Mouse (Mus musculus) layer of hippocampus, adult 2 months (tissue): Measurements from ENCODE around the gene Cdc37. TPM values are rescaled to one million over a fixed set of nuclear protein-coding genes. Genes with fewer than 3 reads are reported as not detected.
"Not testable (repeated sequence)": the region's sequence is repeated elsewhere in the genome, so short reads cannot be mapped to it uniquely, and the experiment has no call there.

Experiments
- DNase-seq, 2 experiments: peaks; one replicate each; pipeline ENCODE4 v3.0.0; 2022; ENCODE audit warnings: low spot score in 2 of 2
- H3K27ac ChIP-seq: fragments of 200-600 bp; 2 replicates; pipeline ENCODE4 v1.8.1; 2022
- H3K4me3 ChIP-seq: fragments of 200-600 bp; 2 replicates; pipeline ENCODE4 v1.8.1; 2022; ENCODE audit warnings: mild to moderate bottlenecking
- CTCF ChIP-seq: fragments of 200-600 bp; conservative IDR thresholded peaks from 2 replicates; pipeline ENCODE4 v1.8.1; 2022; ENCODE audit warnings: antibody characterized with exemption, mild to moderate bottlenecking, moderate library complexity
- long read RNA-seq, 2 experiments: library from polyadenylated mRNA; stranded (forward); transcript quantifications; one replicate each; pipeline ENCODE4 v2.0.0; 2021; ENCODE audit warnings: borderline mapping rate in 2 of 2
- total RNA-seq, 2 experiments: library from RNA; stranded (reverse); gene quantifications; 2 replicates each; pipeline ENCODE4 v1.2.3; 2021

Cdc37 gene
- total RNA-seq: 100 to 1,000 TPM; 144 to 150 TPM
- long read RNA-seq, experiment 1, full-length matches to known transcripts: 109 of 131 reads
- long read RNA-seq, experiment 1, partial matches to known transcripts: 16 of 131 reads
- long read RNA-seq, experiment 1, other reads (novel, unspliced or antisense): 6 of 131 reads
- long read RNA-seq, experiment 2, full-length matches to known transcripts: 162 of 204 reads
- long read RNA-seq, experiment 2, partial matches to known transcripts: 18 of 204 reads
- long read RNA-seq, experiment 2, other reads (novel, unspliced or antisense): 24 of 204 reads

GRCm38 (mm10) chr9:21149654-21150419, at the start of gene Cdc37:
TSS of gene Cdc37 (minus strand) at chr9:21149982.
- peak within 1 kb of the TSS; percentile 93 for H3K4me3 ChIP-seq
- peak within 1 kb of the TSS; percentile 86 for H3K27ac ChIP-seq
- DNase-seq: peak; percentile 90 to 92
- peak; percentile 25; the same call in 1 of the 2 replicates for TF ChIP-seq CTCF

- DNase-seq: no peak
- TF ChIP-seq CTCF: no peak
- Histone ChIP-seq H3K27ac (0 out of 2 replicates have a peak overlapping the region, but pooled peaks have one; percentile 95), H3K4me3 (peak overlapping the region; percentile 66; the same call in 1 of the 2 replicates)
Observed at GRCm38 (mm10) chr9:21198960-21199359, 49.2 kb upstream of the Cdc37 start.

- DNase-seq: peak; percentile 76 to 89
- Histone ChIP-seq H3K4me3 (peak overlapping the region; percentile 66), H3K27ac (peak overlapping the region; percentile 95)
- TF ChIP-seq CTCF: no peak
Observed at GRCm38 (mm10) chr9:21197981-21198380, 48.2 kb upstream of the Cdc37 start.

- peak; percentile 69 to 70 for DNase-seq
- H3K27ac ChIP-seq: peak overlapping the region; percentile 95
- peak overlapping the region; percentile 66 for H3K4me3 ChIP-seq
- TF ChIP-seq CTCF: no peak
Observed at GRCm38 (mm10) chr9:21196521-21197433, 47.0 kb upstream of the Cdc37 start.

GRCm38 (mm10) chr9:21195736-21196505, 46.1 kb upstream of the Cdc37 start:
- DNase-seq, H3K4me3 ChIP-seq: not testable (repeated sequence)
- TF ChIP-seq CTCF: peak; percentile 54
- H3K27ac ChIP-seq: peak overlapping the region; percentile 52

GRCm38 (mm10) chr9:21194787-21195493, 45.2 kb upstream of the Cdc37 start:
- no peak for TF ChIP-seq CTCF
- no peak overlapping the region for H3K27ac ChIP-seq
- no peak for DNase-seq
- no peak overlapping the region for H3K4me3 ChIP-seq

GRCm38 (mm10) chr9:21193786-21194185, 44.0 kb upstream of the Cdc37 start:
- no peak for TF ChIP-seq CTCF

GRCm38 (mm10) chr9:21190670-21191069, 40.9 kb upstream of the Cdc37 start:
- H3K4me3 ChIP-seq: no peak overlapping the region
- no peak for TF ChIP-seq CTCF
- no peak overlapping the region for H3K27ac ChIP-seq
- no peak for DNase-seq

More at GRCm38 (mm10) chr9:21193786-21194185, 44.0 kb upstream of the Cdc37 start:
- Histone ChIP-seq H3K27ac (no peak overlapping the region), H3K4me3 (no peak overlapping the region)
- no peak for DNase-seq

- DNase-seq: no peak
- Histone ChIP-seq H3K27ac (no peak overlapping the region), H3K4me3 (no peak overlapping the region)
- TF ChIP-seq CTCF: peak; percentile 66
Observed at GRCm38 (mm10) chr9:21189905-21190304, 40.1 kb upstream of the Cdc37 start.

- Histone ChIP-seq H3K27ac (no peak overlapping the region), H3K4me3 (no peak overlapping the region)
- DNase-seq: no peak
- TF ChIP-seq CTCF: no peak
Observed at GRCm38 (mm10) chr9:21185436-21185835, 35.7 kb upstream of the Cdc37 start.

GRCm38 (mm10) chr9:21184733-21185132, 35.0 kb upstream of the Cdc37 start:
- Histone ChIP-seq H3K4me3 (no peak overlapping the region), H3K27ac (no peak overlapping the region)
- TF ChIP-seq CTCF: no peak
- DNase-seq: no peak
